Mouse (Mus musculus) kidney, postnatal 4 days (tissue): ENCODE results near the gene Hist1h3c.

Experiments used
- DNase-seq, 2 experiments: peaks; one replicate each; pipeline ENCODE4 v3.0.0; 2021; ENCODE audit warnings: mixed read lengths in 2 of 2

The Hist1h3c gene

GRCm38 (mm10) chr13:23757211-23757773 lies 11.9 kb upstream of the Hist1h3c start:
- DNase-seq: peak in 1 of 2 experiments; percentile 56

GRCm38 (mm10) chr13:23756790-23757189 lies 11.4 kb upstream of the Hist1h3c start, which contains the start of gene Hist1h4b:
Gene Hist1h4b (plus strand): TSS chr13:23757013.
- peak; percentile 92 to 93 for DNase-seq

- DNase-seq: no peak
These were observed 9.6 kb upstream of the Hist1h3c start for GRCm38 (mm10) chr13:23755000-23755399.

DNA sequence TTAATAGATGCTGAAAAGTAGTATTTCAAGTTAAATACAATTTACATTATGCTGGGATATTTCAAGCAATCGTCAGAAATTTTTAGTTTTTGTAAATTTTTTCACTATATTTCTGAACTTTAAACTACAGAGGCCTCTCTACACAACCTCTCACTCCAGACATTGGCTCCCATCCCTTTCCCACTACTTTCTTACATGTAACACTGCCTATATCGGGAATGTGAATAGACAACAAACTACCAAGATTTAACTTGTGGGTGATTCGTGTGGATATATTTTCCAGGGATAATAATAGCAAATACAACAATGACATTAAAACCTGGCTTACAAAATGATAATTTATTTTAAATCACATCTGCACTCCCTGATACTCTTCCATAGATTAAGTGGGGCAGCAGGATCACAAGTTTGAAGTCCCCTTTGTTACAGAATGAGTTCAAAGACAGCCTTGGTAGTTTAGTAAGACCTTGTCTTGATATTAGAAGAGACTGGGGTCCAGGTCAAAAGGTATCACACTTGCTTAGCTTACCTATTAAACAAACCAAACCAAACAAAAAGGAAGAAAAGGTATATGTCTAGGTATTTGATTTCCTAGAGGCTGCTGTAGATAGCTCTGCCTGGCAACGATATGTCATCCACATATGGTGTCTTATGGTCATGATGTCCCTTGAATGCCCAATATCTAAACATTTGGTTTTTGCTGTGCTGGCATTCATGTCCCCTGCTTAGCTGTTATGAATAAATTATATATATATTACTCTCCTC lies 8.1 kb upstream of the Hist1h3c start:
- no peak for DNase-seq

GRCm38 (mm10) chr13:23752742-23753172 lies 7.4 kb upstream of the Hist1h3c start:
- DNase-seq: no peak

GRCm38 (mm10) chr13:23752067-23752741 lies 6.8 kb upstream of the Hist1h3c start, which contains the start of gene Hist1h3b:
Gene Hist1h3b (plus strand): TSS chr13:23752267.
- DNase-seq: peak; percentile 96

- DNase-seq: no peak
These were observed 6.1 kb upstream of the Hist1h3c start for GRCm38 (mm10) chr13:23751478-23751956.

GRCm38 (mm10) chr13:23750839-23751477 lies 5.6 kb upstream of the Hist1h3c start, which contains the start of gene Hist1h2ab:
Gene Hist1h2ab (plus strand): TSS chr13:23751126.
- peak; percentile 58 to 73 for DNase-seq

- DNase-seq: no peak
These were observed 4.2 kb upstream of the Hist1h3c start for GRCm38 (mm10) chr13:23749563-23750121.

GRCm38 (mm10) chr13:23747892-23748288 lies 2.5 kb upstream of the Hist1h3c start:
- no peak for DNase-seq

DNA sequence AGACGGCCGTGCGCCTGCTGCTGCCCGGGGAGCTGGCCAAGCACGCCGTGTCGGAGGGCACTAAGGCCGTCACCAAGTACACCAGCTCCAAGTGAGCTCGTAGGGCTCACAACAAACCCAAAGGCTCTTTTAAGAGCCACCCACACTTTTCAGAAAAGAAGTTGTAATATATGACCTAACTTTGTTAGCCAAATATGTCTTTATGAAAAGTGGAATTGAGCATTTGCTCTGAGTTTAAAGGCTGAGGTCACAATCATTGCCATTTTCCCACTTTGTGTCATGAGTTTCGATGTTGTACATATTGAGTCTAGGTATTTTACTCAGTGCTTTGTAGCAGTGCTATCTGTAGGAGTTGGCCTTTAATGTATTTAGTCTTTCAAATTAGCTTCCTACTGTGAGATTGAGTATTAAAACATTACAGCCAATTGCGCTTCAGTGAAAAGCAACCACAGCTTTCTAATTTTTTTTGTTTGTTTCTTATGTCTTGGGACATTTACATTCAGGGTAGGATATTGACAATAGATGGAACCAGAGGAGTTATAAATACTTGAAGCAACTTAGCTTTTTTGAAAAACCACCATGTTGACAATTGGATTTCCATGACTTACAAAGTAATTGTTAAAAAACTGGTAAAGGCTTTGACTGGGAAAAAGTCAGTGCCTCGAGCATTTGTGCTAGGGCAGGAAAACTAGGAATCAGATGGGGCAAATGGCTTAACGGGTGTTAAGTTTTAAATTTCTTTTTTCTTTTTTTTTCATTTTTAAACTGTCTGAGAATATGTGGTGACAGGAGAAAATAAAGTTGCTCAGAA lies 1.9 kb upstream of the Hist1h3c start:
- no peak for DNase-seq

DNA sequence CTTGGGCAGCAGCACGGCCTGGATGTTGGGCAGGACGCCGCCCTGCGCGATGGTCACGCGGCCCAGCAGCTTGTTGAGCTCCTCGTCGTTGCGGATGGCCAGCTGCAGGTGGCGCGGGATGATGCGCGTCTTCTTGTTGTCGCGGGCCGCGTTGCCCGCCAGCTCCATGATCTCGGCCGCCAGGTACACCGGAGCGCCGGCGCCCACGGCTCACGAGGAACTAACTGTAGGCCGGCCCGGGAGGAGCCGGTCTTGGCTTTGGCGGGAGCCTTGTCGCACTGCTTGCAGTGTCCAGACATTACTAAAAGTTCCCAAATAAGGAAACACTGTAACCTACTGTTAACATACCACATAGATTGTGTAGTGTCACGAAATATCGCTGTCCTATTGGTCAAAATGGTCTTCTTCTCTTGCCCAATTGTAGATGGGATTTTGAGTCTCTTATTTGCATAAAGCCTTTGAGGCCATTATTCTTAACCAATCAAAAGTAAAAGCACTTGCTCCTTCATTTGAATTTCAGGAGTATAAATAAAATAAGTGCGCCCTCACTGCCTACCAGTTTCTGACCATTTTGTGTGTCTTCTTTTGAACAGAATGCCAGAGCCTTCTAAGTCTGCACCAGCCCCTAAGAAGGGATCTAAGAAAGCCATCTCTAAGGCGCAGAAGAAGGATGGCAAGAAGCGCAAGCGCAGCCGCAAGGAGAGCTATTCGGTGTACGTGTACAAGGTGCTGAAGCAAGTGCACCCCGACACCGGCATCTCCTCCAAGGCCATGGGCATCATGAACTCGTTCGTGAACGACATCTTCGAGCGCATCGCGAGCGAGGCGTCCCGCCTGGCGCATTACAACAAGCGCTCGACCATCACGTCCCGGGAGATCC lies 1.0 kb upstream of the Hist1h3c start, which contains the start of gene Hist1h2bb:
Hist1h2bb (plus strand) TSS at position 534 of the 880 bp plus-strand sequence.
- DNase-seq: peak; percentile 66 to 81

GRCm38 (mm10) chr13:23744421-23745380 lies 701 bp downstream of the Hist1h3c start:
- DNase-seq: no peak

- no peak for DNase-seq
These were observed 1.4 kb downstream of the Hist1h3c start for GRCm38 (mm10) chr13:23743963-23744362.

- no peak for DNase-seq
These were observed 2.2 kb downstream of the Hist1h3c start for GRCm38 (mm10) chr13:23743215-23743614.

GRCm38 (mm10) chr13:23742007-23742406 lies 3.4 kb downstream of the Hist1h3c start:
- DNase-seq: no peak

DNA sequence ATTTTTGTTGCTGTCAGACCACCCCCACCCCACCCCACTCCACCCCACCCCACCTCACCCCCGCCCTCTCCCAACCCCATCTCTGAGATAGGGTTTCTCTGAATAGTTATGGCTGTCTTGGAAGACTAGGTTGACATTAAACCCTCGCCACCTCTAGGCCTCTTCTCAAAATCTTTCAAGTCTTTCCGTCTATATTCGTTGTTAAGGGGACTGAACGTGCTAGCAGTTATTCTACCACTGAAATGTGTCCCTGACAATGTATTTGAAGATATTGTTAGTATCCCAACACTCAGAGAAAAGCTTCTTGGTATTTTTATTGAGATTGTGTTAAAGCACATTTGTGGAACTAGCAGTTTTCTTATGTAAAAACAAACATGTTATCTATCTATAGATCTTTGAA lies 4.5 kb downstream of the Hist1h3c start:
- DNase-seq: no peak

GRCm38 (mm10) chr13:23740256-23740840 lies 5.1 kb downstream of the Hist1h3c start:
- DNase-seq: no peak

GRCm38 (mm10) chr13:23739922-23740252 lies 5.5 kb downstream of the Hist1h3c start:
- no peak for DNase-seq
